Mouse (Mus musculus) C2C12 (cell line): Measurements from ENCODE around the gene Erbb4. TPM values are rescaled to one million over a fixed set of nuclear protein-coding genes. Genes with fewer than 3 reads are reported as not detected.

Source experiments
- H3K27me3 ChIP-seq: one replicate; pipeline ENCODE4 v1.6.1; 2011; ENCODE audit not compliant: control insufficient read depth, insufficient read depth, insufficient read length
- H3K36me3 ChIP-seq: one replicate; pipeline ENCODE4 v1.6.1; 2011; ENCODE audit not compliant: control insufficient read depth, insufficient read depth
- H3K4me3 ChIP-seq: one replicate; pipeline ENCODE4 v1.5.1; 2011; ENCODE audit warnings: mild to moderate bottlenecking, control low read depth; ENCODE audit not compliant: poor library complexity, insufficient read depth, severe bottlenecking
- H3K79me2 ChIP-seq: one replicate; pipeline ENCODE4 v1.6.1; 2011; ENCODE audit not compliant: control insufficient read depth, insufficient read depth
- H3K79me3 ChIP-seq: one replicate; pipeline ENCODE4 v1.6.1; 2011; ENCODE audit warnings: low read depth, control low read depth
- H3ac ChIP-seq: one replicate; pipeline ENCODE3; 2011; ENCODE audit warnings: low read depth; ENCODE audit not compliant: control insufficient read depth, insufficient read length
- CEBPB ChIP-seq: IDR thresholded peaks from one replicate; pipeline ENCODE4 v1.6.1; 2011; ENCODE audit warnings: low read depth, mild to moderate bottlenecking, control low read depth, moderate library complexity
- CTCF ChIP-seq: IDR thresholded peaks from one replicate; pipeline ENCODE4 v1.5.1; 2011; ENCODE audit not compliant: control insufficient read depth, insufficient read depth, insufficient read length
- FOSL1 ChIP-seq: IDR thresholded peaks from one replicate; pipeline ENCODE4 v1.8.0; 2011; ENCODE audit warnings: mild to moderate bottlenecking, low read length; ENCODE audit not compliant: poor library complexity, insufficient read depth, severe bottlenecking
- MAX ChIP-seq: IDR thresholded peaks from one replicate; pipeline ENCODE4 v1.6.1; 2011; ENCODE audit warnings: mild to moderate bottlenecking, control low read depth
- MYOD1 ChIP-seq: IDR thresholded peaks from one replicate; pipeline ENCODE4 v1.6.1; 2011; ENCODE audit warnings: low read depth; ENCODE audit not compliant: control insufficient read depth, insufficient read length
- MYOG ChIP-seq: IDR thresholded peaks from one replicate; pipeline ENCODE4 v1.6.1; 2011; ENCODE audit not compliant: control insufficient read depth, insufficient read length; ENCODE audit errors: extremely low read depth
- USF1 ChIP-seq: IDR thresholded peaks from one replicate; pipeline ENCODE4 v1.6.1; 2011; ENCODE audit warnings: low read depth, mild to moderate bottlenecking, control low read depth, moderate library complexity
- polyA plus RNA-seq: library from polyadenylated mRNA; unstranded; fragments of >200 nt; fragmentation: generic; extraction: Trizol; gene quantifications from one replicate; pipeline ENCODE4 v1.2.1, GENCODE M21; 2012; ENCODE audit warnings: missing spikeins

Erbb4 gene
- polyA plus RNA-seq, 1 experiment: not detected

GRCm38 (mm10) chr1:68089623-68090022, 1018.2 kb downstream of the Erbb4 start:
- Histone ChIP-seq H3K36me3 (no peaks in the 10 kb centered on the region), H3K79me2 (no peaks in the 10 kb centered on the region), H3K4me3 (no peak overlapping the region), H3K27me3 (no peaks in the 10 kb centered on the region), H3K79me3 (no peaks in the 10 kb centered on the region), H3ac (no peak overlapping the region)
- no peak for TF ChIP-seq USF1
- no peak for TF ChIP-seq MYOD1
- TF ChIP-seq MAX: no peak
- TF ChIP-seq FOSL1: no peak
- no peak for TF ChIP-seq CTCF
- no peak for TF ChIP-seq MYOG
- TF ChIP-seq CEBPB: no peak

- no peaks in the 10 kb centered on the region for H3K36me3 ChIP-seq
- H3K4me3 ChIP-seq: no peak overlapping the region
- no peaks in the 10 kb centered on the region for H3K79me2 ChIP-seq
- no peak overlapping the region for H3ac ChIP-seq
- no peak for TF ChIP-seq MYOG
- TF ChIP-seq CTCF: no peak
- no peak for TF ChIP-seq MYOD1
- no peak for TF ChIP-seq USF1
- TF ChIP-seq FOSL1: no peak
- no peak for TF ChIP-seq CEBPB
- TF ChIP-seq MAX: no peak
- H3K27me3 ChIP-seq: no peaks in the 10 kb centered on the region
- no peaks in the 10 kb centered on the region for H3K79me3 ChIP-seq
Observed at GRCm38 (mm10) chr1:68056494-68056893, 1051.4 kb downstream of the Erbb4 start.

- TF ChIP-seq MAX (no peak), CTCF (no peak), CEBPB (no peak), FOSL1 (no peak), USF1 (no peak), MYOD1 (no peak), MYOG (no peak)
- H3ac ChIP-seq: no peak overlapping the region
- H3K27me3 ChIP-seq: no peaks in the 10 kb centered on the region
- no peaks in the 10 kb centered on the region for H3K79me3 ChIP-seq
- no peaks in the 10 kb centered on the region for H3K79me2 ChIP-seq
- no peak overlapping the region for H3K4me3 ChIP-seq
- H3K36me3 ChIP-seq: no peaks in the 10 kb centered on the region
Observed at GRCm38 (mm10) chr1:68054715-68055114, 1053.1 kb downstream of the Erbb4 start.

DNA sequence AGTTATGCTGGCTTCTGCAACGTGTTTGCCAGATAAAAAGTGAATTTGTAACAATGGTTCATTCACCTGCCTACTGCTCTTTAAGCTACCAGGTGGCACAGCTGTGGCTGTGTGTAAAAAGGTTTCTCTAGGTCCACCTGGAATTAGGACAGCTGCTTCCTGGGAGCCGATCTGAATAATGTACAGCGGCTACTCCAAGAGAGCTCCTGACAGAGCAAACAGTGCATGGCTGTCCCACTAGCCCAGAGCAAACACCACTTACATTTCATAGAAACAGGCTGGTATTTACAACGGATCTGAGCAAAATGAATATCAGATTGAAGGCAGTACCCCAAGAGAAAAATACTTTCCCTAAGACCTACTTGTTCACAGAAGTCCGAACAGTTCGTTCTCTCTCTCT, 1058.0 kb downstream of the Erbb4 start:
- Histone ChIP-seq H3K36me3 (no peaks in the 10 kb centered on the region), H3K27me3 (no peaks in the 10 kb centered on the region), H3ac (no peak overlapping the region), H3K4me3 (no peak overlapping the region), H3K79me3 (no peaks in the 10 kb centered on the region), H3K79me2 (no peaks in the 10 kb centered on the region)
- TF ChIP-seq CTCF: no peak
- TF ChIP-seq CEBPB: no peak
- no peak for TF ChIP-seq USF1
- TF ChIP-seq MYOD1: no peak

- Histone ChIP-seq H3ac (no peak overlapping the region), H3K27me3 (no peaks in the 10 kb centered on the region), H3K79me2 (no peaks in the 10 kb centered on the region), H3K4me3 (no peak overlapping the region), H3K79me3 (no peaks in the 10 kb centered on the region), H3K36me3 (no peaks in the 10 kb centered on the region)
- TF ChIP-seq CEBPB (no peak), CTCF (no peak), MYOG (no peak), MAX (no peak)
Observed at GRCm38 (mm10) chr1:68047139-68047538, 1060.7 kb downstream of the Erbb4 start.

- TF ChIP-seq MYOG: no peak
- no peaks in the 10 kb centered on the region for H3K79me3 ChIP-seq
- H3ac ChIP-seq: no peak overlapping the region
- no peaks in the 10 kb centered on the region for H3K79me2 ChIP-seq
- H3K27me3 ChIP-seq: no peaks in the 10 kb centered on the region
- H3K36me3 ChIP-seq: no peaks in the 10 kb centered on the region
- no peak overlapping the region for H3K4me3 ChIP-seq
Observed at GRCm38 (mm10) chr1:68046551-68046970, 1061.3 kb downstream of the Erbb4 start.
